Mouse (Mus musculus) myocyte (in vitro differentiated cells): ENCODE measurements around the gene Dio1.

Source experiments
- E2F4 ChIP-seq: IDR thresholded peaks from one replicate; pipeline ENCODE4 v1.6.1; 2011; ENCODE audit warnings: mild to moderate bottlenecking, control low read depth, moderate library complexity; ENCODE audit not compliant: insufficient read depth
- MAX ChIP-seq: IDR thresholded peaks from one replicate; pipeline ENCODE4 v1.6.1; 2011; ENCODE audit warnings: low read depth, mild to moderate bottlenecking, control low read depth
- MYOD1 ChIP-seq, 3 experiments: IDR thresholded peaks; one replicate each; pipeline ENCODE4 v1.6.1; 2011; ENCODE audit warnings: control low read depth in 2 of 3, low read depth in 2 of 3, mild to moderate bottlenecking in 2 of 3, moderate library complexity in 1 of 3; ENCODE audit not compliant: insufficient read length in 2 of 3, control insufficient read depth in 1 of 3
- MYOG ChIP-seq, 3 experiments: IDR thresholded peaks; one replicate each; pipeline ENCODE4 v1.6.1; 2011; ENCODE audit warnings: control low read depth in 2 of 3, low read depth in 2 of 3, mild to moderate bottlenecking in 2 of 3; ENCODE audit not compliant: insufficient read length in 2 of 3, control insufficient read depth in 1 of 3, insufficient read depth in 1 of 3
- POLR2A ChIP-seq: IDR thresholded peaks from one replicate; pipeline ENCODE4 v1.6.1; 2011; ENCODE audit warnings: low read depth, mild to moderate bottlenecking, control low read depth, moderate library complexity; ENCODE audit not compliant: insufficient read length
- POLR2AphosphoS2 ChIP-seq: IDR thresholded peaks from one replicate; pipeline ENCODE4 v1.6.1; 2011; ENCODE audit warnings: low read depth, control low read depth; ENCODE audit not compliant: insufficient read length
- USF1 ChIP-seq: IDR thresholded peaks from one replicate; pipeline ENCODE4 v1.6.1; 2011; ENCODE audit warnings: low read depth, mild to moderate bottlenecking, control low read depth, moderate library complexity

DNA sequence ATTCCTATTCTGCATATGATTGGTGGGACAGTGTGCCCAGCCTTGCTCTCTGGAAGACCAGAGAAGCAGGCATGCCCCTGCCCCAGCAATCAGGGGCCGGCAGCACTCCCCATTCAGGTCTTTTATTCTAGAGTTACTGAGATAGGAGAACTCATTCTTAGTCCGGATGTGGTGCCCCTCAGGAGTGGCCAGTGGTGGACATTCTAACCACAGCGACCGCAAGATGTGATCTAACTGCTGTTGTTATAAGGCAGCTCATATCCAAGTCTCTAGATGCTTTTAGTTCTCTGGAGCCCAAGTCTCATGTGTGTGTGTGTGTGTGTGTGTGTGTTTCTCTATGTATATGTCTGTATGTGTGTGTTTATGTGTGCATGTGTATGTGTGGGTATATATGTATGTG, 6.6 kb downstream of the Dio1 start:
- TF ChIP-seq POLR2A: no peak
- no peak for TF ChIP-seq MAX
- no peak for TF ChIP-seq POLR2AphosphoS2
- no peak for TF ChIP-seq E2F4
- TF ChIP-seq MYOD1 (IDR thresholded peaks at IDR 0.05; ENCODE audit: control insufficient read depth in 1 of 3, insufficient read length in 2 of 3, low read depth in 2 of 3): no peak
- no peak for TF ChIP-seq USF1
- no peak for TF ChIP-seq MYOG (IDR thresholded peaks at IDR 0.05; ENCODE audit: control insufficient read depth in 1 of 3, insufficient read depth in 1 of 3, insufficient read length in 2 of 3, low read depth in 2 of 3)
